Mouse (Mus musculus): ENCODE results near the gene Olfr1389. TPM values are rescaled to one million over a fixed set of nuclear protein-coding genes. Genes with fewer than 3 reads are reported as not detected.

Gene Olfr1389
- polyA plus RNA-seq (2014; fragmentation: Illumina TruSeq; extraction: RNeasy Lipid Tissue Mini Kit (QIAGEN cat#74804); ENCODE audit: low read depth, low replicate concordance): 0.50 TPM

GRCm38 (mm10) chr11:49422767-49423166, at the start of gene Olfr1389:
Gene Olfr1389 (plus strand): TSS chr11:49423067.

GRCm38 (mm10) chr11:49436411-49436810, 13.5 kb downstream of the Olfr1389 start, which contains the start of gene Olfr1388:
Gene Olfr1388 (plus strand): TSS chr11:49436624.

GRCm38 (mm10) chr11:49455043-49455442, 32.2 kb downstream of the Olfr1389 start, which contains the start of gene Olfr1387:
Gene Olfr1387 (plus strand): TSS chr11:49455343.

GRCm38 (mm10) chr11:49464746-49465145, 41.9 kb downstream of the Olfr1389 start, which contains the start of gene Olfr1386:
Gene Olfr1386 (plus strand): TSS chr11:49465046.

Other genes with a start within 250 kb of the Olfr1389 start
- gene Btnl9, start 235.9 kb upstream of the Olfr1389 start, polyA plus RNA-seq (2014; fragmentation: Illumina TruSeq; extraction: RNeasy Lipid Tissue Mini Kit (QIAGEN cat#74804); ENCODE audit: low read depth, low replicate concordance): 0.04 TPM
- gene Zfp62, start 219.8 kb upstream of the Olfr1389 start, polyA plus RNA-seq (2014; fragmentation: Illumina TruSeq; extraction: RNeasy Lipid Tissue Mini Kit (QIAGEN cat#74804); ENCODE audit: low read depth, low replicate concordance): 143 TPM
- 5.2 TPM for gene Mgat1, start 178.9 kb upstream of the Olfr1389 start, polyA plus RNA-seq (2014; fragmentation: Illumina TruSeq; extraction: RNeasy Lipid Tissue Mini Kit (QIAGEN cat#74804); ENCODE audit: low read depth, low replicate concordance)
- 2.3 TPM for gene Olfr1393, start 144.8 kb upstream of the Olfr1389 start, polyA plus RNA-seq (2014; fragmentation: Illumina TruSeq; extraction: RNeasy Lipid Tissue Mini Kit (QIAGEN cat#74804); ENCODE audit: low read depth, low replicate concordance)
- gene Olfr1392, start 137.8 kb upstream of the Olfr1389 start, polyA plus RNA-seq (2014; fragmentation: Illumina TruSeq; extraction: RNeasy Lipid Tissue Mini Kit (QIAGEN cat#74804); ENCODE audit: low read depth, low replicate concordance): 1.9 TPM
- gene Olfr10, start 118.3 kb upstream of the Olfr1389 start, polyA plus RNA-seq (2014; fragmentation: Illumina TruSeq; extraction: RNeasy Lipid Tissue Mini Kit (QIAGEN cat#74804); ENCODE audit: low read depth, low replicate concordance): not detected
- gene Olfr1391, start 100.3 kb upstream of the Olfr1389 start, polyA plus RNA-seq (2014; fragmentation: Illumina TruSeq; extraction: RNeasy Lipid Tissue Mini Kit (QIAGEN cat#74804); ENCODE audit: low read depth, low replicate concordance): not detected
- gene Olfr1390, start 87.9 kb upstream of the Olfr1389 start, polyA plus RNA-seq (2014; fragmentation: Illumina TruSeq; extraction: RNeasy Lipid Tissue Mini Kit (QIAGEN cat#74804); ENCODE audit: low read depth, low replicate concordance): not detected
- gene Olfr1388, start 13.6 kb downstream of the Olfr1389 start, polyA plus RNA-seq (2014; fragmentation: Illumina TruSeq; extraction: RNeasy Lipid Tissue Mini Kit (QIAGEN cat#74804); ENCODE audit: low read depth, low replicate concordance): 0.14 TPM
- not detected for gene Olfr1387, start 32.3 kb downstream of the Olfr1389 start, polyA plus RNA-seq (2014; fragmentation: Illumina TruSeq; extraction: RNeasy Lipid Tissue Mini Kit (QIAGEN cat#74804); ENCODE audit: low read depth, low replicate concordance)
- gene Olfr1386, start 42.0 kb downstream of the Olfr1389 start, polyA plus RNA-seq (2014; fragmentation: Illumina TruSeq; extraction: RNeasy Lipid Tissue Mini Kit (QIAGEN cat#74804); ENCODE audit: low read depth, low replicate concordance): not detected
- not detected for gene Olfr1385, start 66.0 kb downstream of the Olfr1389 start, polyA plus RNA-seq (2014; fragmentation: Illumina TruSeq; extraction: RNeasy Lipid Tissue Mini Kit (QIAGEN cat#74804); ENCODE audit: low read depth, low replicate concordance)
- not detected for gene Olfr1384, start 83.7 kb downstream of the Olfr1389 start, polyA plus RNA-seq (2014; fragmentation: Illumina TruSeq; extraction: RNeasy Lipid Tissue Mini Kit (QIAGEN cat#74804); ENCODE audit: low read depth, low replicate concordance)
- gene Olfr1383, start 96.6 kb downstream of the Olfr1389 start, polyA plus RNA-seq (2014; fragmentation: Illumina TruSeq; extraction: RNeasy Lipid Tissue Mini Kit (QIAGEN cat#74804); ENCODE audit: low read depth, low replicate concordance): not detected
- gene Olfr1382, start 105.2 kb downstream of the Olfr1389 start, polyA plus RNA-seq (2014; fragmentation: Illumina TruSeq; extraction: RNeasy Lipid Tissue Mini Kit (QIAGEN cat#74804); ENCODE audit: low read depth, low replicate concordance): not detected
- gene Olfr1381, start 120.4 kb downstream of the Olfr1389 start, polyA plus RNA-seq (2014; fragmentation: Illumina TruSeq; extraction: RNeasy Lipid Tissue Mini Kit (QIAGEN cat#74804); ENCODE audit: low read depth, low replicate concordance): not detected
- not detected for gene Olfr1380, start 133.8 kb downstream of the Olfr1389 start, polyA plus RNA-seq (2014; fragmentation: Illumina TruSeq; extraction: RNeasy Lipid Tissue Mini Kit (QIAGEN cat#74804); ENCODE audit: low read depth, low replicate concordance)
- 0.35 TPM for gene Flt4, start 186.2 kb downstream of the Olfr1389 start, polyA plus RNA-seq (2014; fragmentation: Illumina TruSeq; extraction: RNeasy Lipid Tissue Mini Kit (QIAGEN cat#74804); ENCODE audit: low read depth, low replicate concordance)
- gene Scgb3a1, start 240.5 kb downstream of the Olfr1389 start, polyA plus RNA-seq (2014; fragmentation: Illumina TruSeq; extraction: RNeasy Lipid Tissue Mini Kit (QIAGEN cat#74804); ENCODE audit: low read depth, low replicate concordance): not detected